Mouse (Mus musculus) neural tube, embryonic 14.5 days (tissue): Measurements from ENCODE around the gene Tnip2. TPM values are rescaled to one million over a fixed set of nuclear protein-coding genes. Genes with fewer than 3 reads are reported as not detected.

ENCODE experiments used
- ATAC-seq: fragments of 200-750 bp; cut with Nextera tagmentation; 2 replicates; pipeline ENCODE4 v1.8.0; 2017; ENCODE audit warnings: low read depth, mild to moderate bottlenecking, moderate TSS enrichment, moderate library complexity
- H3K27ac ChIP-seq: fragments of 300-500 bp; sonication (generic); 2 replicates; pipeline ENCODE4 v1.5.1; 2014; ENCODE audit warnings: low read depth, mild to moderate bottlenecking, control low read depth, low read length, moderate library complexity, mixed read lengths
- H3K27me3 ChIP-seq: fragments of 300-500 bp; sonication (generic); 2 replicates; pipeline ENCODE4 v1.6.1; 2014; ENCODE audit warnings: low read length; ENCODE audit not compliant: control insufficient read depth, insufficient read depth
- H3K36me3 ChIP-seq: fragments of 300-500 bp; sonication (generic); 2 replicates; pipeline ENCODE4 v1.6.1; 2014; ENCODE audit warnings: low read length, mixed read lengths; ENCODE audit not compliant: control insufficient read depth, insufficient read depth
- H3K4me1 ChIP-seq: fragments of 300-500 bp; sonication (generic); 2 replicates; pipeline ENCODE4 v1.6.1; 2014; ENCODE audit warnings: low read length; ENCODE audit not compliant: control insufficient read depth, insufficient read depth
- H3K4me2 ChIP-seq: fragments of 300-500 bp; sonication (generic); 2 replicates; pipeline ENCODE4 v1.6.1; 2014; ENCODE audit warnings: mild to moderate bottlenecking, low read depth, low read length, control low read depth
- H3K4me3 ChIP-seq: fragments of 300-500 bp; sonication (generic); 2 replicates; pipeline ENCODE4 v1.5.1; 2014; ENCODE audit warnings: low read depth, low read length, control low read depth, mixed read lengths
- H3K9ac ChIP-seq: fragments of 300-500 bp; sonication (generic); replicated peaks from 2 replicates; pipeline ENCODE4 v1.6.1; 2014; ENCODE audit warnings: low read depth, mild to moderate bottlenecking, control low read depth, low read length, mixed read lengths
- H3K9me3 ChIP-seq: fragments of 300-500 bp; sonication (generic); 2 replicates; pipeline ENCODE4 v1.6.1; 2016; ENCODE audit warnings: low read length; ENCODE audit not compliant: control insufficient read depth
- WGBS: fragments of 180-500 bp; shearing (Covaris S2); extraction: QIAGEN DNeasy Blood & Tissue Kit; methylation state at CpG from one replicate; pipeline ENCODE4 v1.1.7; 2014; 5-methylcytosine and 5-hydroxymethylcytosine counted together
- polyA plus RNA-seq: library from polyadenylated mRNA; unstranded; fragments of >200 nt; fragmentation: Nextera tagmentation; extraction: Ambion mirVana; gene quantifications from 2 replicates; pipeline ENCODE4 v1.2.1, GENCODE M21; 2014

Gene Tnip2
- 11.4 TPM in 2 replicates for polyA plus RNA-seq

- no peaks in the 10 kb centered on the region for H3K9me3 ChIP-seq
- peak within 1 kb of the TSS; percentile 46 for H3K9ac ChIP-seq
- peak; percentile 94 for ATAC-seq
- H3K36me3 ChIP-seq = no peaks in the 10 kb centered on the region
- H3K27me3 ChIP-seq = no peaks in the 10 kb centered on the region
- WGBS = under 1% methylated on average over 63 of the region's 64 CpGs
- peaks cover 4% of the 10 kb centered on the region; the same call in 1 of the 2 replicates for H3K4me1 ChIP-seq
- H3K4me2 ChIP-seq = peak within 1 kb of the TSS; percentile 64
- H3K27ac ChIP-seq = no peak within 1 kb of the TSS
- peak within 1 kb of the TSS; percentile 48 for H3K4me3 ChIP-seq
Measured at GRCm38 (mm10) chr5:34513466-34514217, at the start of gene Tnip2. Gene Tnip2 (minus strand): TSS chr5:34513991.

- ATAC-seq = no peak
- H3K4me2 ChIP-seq = no peak overlapping the region
- peaks cover 11% of the 10 kb centered on the region for H3K4me1 ChIP-seq
- 78% methylated on average over 4 of the region's 4 CpGs for WGBS
- no peaks in the 10 kb centered on the region for H3K9me3 ChIP-seq
- H3K4me3 ChIP-seq = no peak overlapping the region
- no peaks in the 10 kb centered on the region for H3K27me3 ChIP-seq
- peaks cover 42% of the 10 kb centered on the region for H3K36me3 ChIP-seq
- 0 out of 2 replicates have a peak overlapping the region, but pooled peaks have one; percentile 3 for H3K9ac ChIP-seq
- no peak overlapping the region for H3K27ac ChIP-seq
Measured at GRCm38 (mm10) chr5:34551821-34552220, 38.0 kb upstream of the Tnip2 start.

- WGBS = 12% methylated on average over 6 of the region's 6 CpGs
- H3K4me3 ChIP-seq = peak overlapping the region; percentile 70
Measured at GRCm38 (mm10) chr5:34550251-34550650, 36.5 kb upstream of the Tnip2 start.

GRCm38 (mm10) chr5:34549483-34550221, 35.9 kb upstream of the Tnip2 start:
- H3K36me3 ChIP-seq = peaks cover 21% of the 10 kb centered on the region
- peak overlapping the region; percentile 97 for H3K9ac ChIP-seq
- ATAC-seq = peak; percentile 95
- H3K4me1 ChIP-seq = peaks cover 11% of the 10 kb centered on the region
- peak overlapping the region; percentile 69 for H3K27ac ChIP-seq
- no peaks in the 10 kb centered on the region for H3K27me3 ChIP-seq
- H3K4me2 ChIP-seq = peak overlapping the region; percentile 80
- H3K9me3 ChIP-seq = no peaks in the 10 kb centered on the region
- H3K4me3 ChIP-seq = peak overlapping the region; percentile 70
- under 1% methylated on average over 48 of the region's 49 CpGs for WGBS

More at GRCm38 (mm10) chr5:34550251-34550650, 36.5 kb upstream of the Tnip2 start:
- Histone ChIP-seq H3K9ac (peak overlapping the region; percentile 97), H3K27ac (peak overlapping the region; percentile 69; the same call in 1 of the 2 replicates), H3K4me1 (peaks cover 11% of the 10 kb centered on the region), H3K4me2 (peak overlapping the region; percentile 80), H3K9me3 (no peaks in the 10 kb centered on the region), H3K27me3 (no peaks in the 10 kb centered on the region), H3K36me3 (peaks cover 27% of the 10 kb centered on the region)
- peak; percentile 18; the same call in 1 of the 2 replicates for ATAC-seq

GRCm38 (mm10) chr5:34549135-34549482, 35.3 kb upstream of the Tnip2 start:
- WGBS = 29% methylated on average over 8 of the region's 8 CpGs
- Histone ChIP-seq H3K4me1 (peaks cover 11% of the 10 kb centered on the region), H3K27ac (no peak overlapping the region; the same call in 1 of the 2 replicates), H3K4me2 (peak overlapping the region; percentile 80), H3K9me3 (no peaks in the 10 kb centered on the region), H3K27me3 (no peaks in the 10 kb centered on the region), H3K9ac (peak overlapping the region; percentile 97), H3K4me3 (peak overlapping the region; percentile 70), H3K36me3 (peaks cover 18% of the 10 kb centered on the region)
- peak; percentile 20; the same call in 1 of the 2 replicates for ATAC-seq

GRCm38 (mm10) chr5:34547410-34547809, 33.6 kb upstream of the Tnip2 start:
- Histone ChIP-seq H3K4me2 (no peak overlapping the region), H3K27me3 (no peaks in the 10 kb centered on the region), H3K27ac (no peak overlapping the region), H3K9me3 (no peaks in the 10 kb centered on the region), H3K4me1 (peaks cover 11% of the 10 kb centered on the region), H3K36me3 (peaks cover 9% of the 10 kb centered on the region), H3K4me3 (no peak overlapping the region), H3K9ac (no peak overlapping the region)
- ATAC-seq = no peak

GRCm38 (mm10) chr5:34543114-34543513, 29.3 kb upstream of the Tnip2 start:
- Histone ChIP-seq H3K4me3 (no peak overlapping the region), H3K9ac (no peak overlapping the region), H3K4me2 (no peak overlapping the region), H3K27ac (no peak overlapping the region), H3K4me1 (no peaks in the 10 kb centered on the region), H3K36me3 (no peaks in the 10 kb centered on the region), H3K27me3 (no peaks in the 10 kb centered on the region), H3K9me3 (no peaks in the 10 kb centered on the region)
- 59% methylated on average over 4 of the region's 4 CpGs for WGBS
- no peak for ATAC-seq

GRCm38 (mm10) chr5:34542166-34542565, 28.4 kb upstream of the Tnip2 start:
- WGBS = 74% methylated on average over 1 of the region's 1 CpGs
- Histone ChIP-seq H3K4me3 (no peak overlapping the region), H3K9me3 (no peaks in the 10 kb centered on the region), H3K4me2 (no peak overlapping the region), H3K27me3 (no peaks in the 10 kb centered on the region), H3K9ac (no peak overlapping the region), H3K4me1 (no peaks in the 10 kb centered on the region), H3K27ac (no peak overlapping the region), H3K36me3 (no peaks in the 10 kb centered on the region)
- no peak for ATAC-seq

GRCm38 (mm10) chr5:34539121-34539520, 25.3 kb upstream of the Tnip2 start:
- Histone ChIP-seq H3K9me3 (no peaks in the 10 kb centered on the region), H3K27me3 (no peaks in the 10 kb centered on the region), H3K27ac (no peak overlapping the region), H3K4me2 (no peak overlapping the region), H3K4me1 (no peaks in the 10 kb centered on the region), H3K36me3 (no peaks in the 10 kb centered on the region), H3K4me3 (no peak overlapping the region), H3K9ac (no peak overlapping the region)
- WGBS = 90% methylated on average over 2 of the region's 2 CpGs
- ATAC-seq = no peak
